Mouse (Mus musculus) heart, embryonic 14.5 days (tissue): ENCODE results near the gene Ncapg. TPM values are rescaled to one million over a fixed set of nuclear protein-coding genes. Genes with fewer than 3 reads are reported as not detected.

Experiments used
- ATAC-seq: fragments of 200-750 bp; cut with Nextera tagmentation; 2 replicates; pipeline ENCODE4 v1.8.0; 2017; ENCODE audit warnings: low read depth, moderate TSS enrichment; ENCODE audit not compliant: insufficient number of reproducible peaks, insufficient read depth, low FRiP score
- H3K27ac ChIP-seq, 2 experiments: fragments of 200-500 bp in 1 of 2; fragments of 300-500 bp in 1 of 2; sonication (generic) in 1 of 2; replicated peaks in 1 of 2; 2 replicates each; pipeline ENCODE4 v1.5.1; 2012 to 2014; ENCODE audit warnings: low read depth in 2 of 2, low read length in 2 of 2, control low read depth in 1 of 2, mild to moderate bottlenecking in 1 of 2, mixed read lengths in 1 of 2; ENCODE audit not compliant: control insufficient read depth in 1 of 2, insufficient read depth in 1 of 2
- H3K27me3 ChIP-seq: fragments of 300-500 bp; sonication (generic); 2 replicates; pipeline ENCODE4 v1.6.1; 2014; ENCODE audit warnings: mild to moderate bottlenecking, low read length, control low read depth; ENCODE audit not compliant: control insufficient read depth, insufficient read depth
- H3K36me3 ChIP-seq: fragments of 300-500 bp; sonication (generic); 2 replicates; pipeline ENCODE4 v1.6.1; 2014; ENCODE audit warnings: mild to moderate bottlenecking, control low read depth, low read length, mixed read lengths; ENCODE audit not compliant: control insufficient read depth, insufficient read depth
- H3K4me1 ChIP-seq, 2 experiments: fragments of 200-500 bp in 1 of 2; fragments of 300-500 bp in 1 of 2; sonication (generic) in 1 of 2; 2 replicates each; pipeline ENCODE4 v1.6.1; 2012 to 2014; ENCODE audit warnings: low read length in 2 of 2, control low read depth in 1 of 2, mixed read lengths in 1 of 2; ENCODE audit not compliant: control insufficient read depth in 2 of 2, insufficient read depth in 2 of 2
- H3K4me2 ChIP-seq: fragments of 300-500 bp; sonication (generic); 2 replicates; pipeline ENCODE4 v1.6.1; 2014; ENCODE audit warnings: mild to moderate bottlenecking, low read length
- H3K4me3 ChIP-seq, 2 experiments: fragments of 200-500 bp in 1 of 2; fragments of 300-500 bp in 1 of 2; sonication (generic) in 1 of 2; 2 replicates each; pipeline ENCODE4 v1.5.1; 2012 to 2014; ENCODE audit warnings: low read length in 2 of 2, mild to moderate bottlenecking in 2 of 2, control low read depth in 1 of 2, low read depth in 1 of 2, moderate library complexity in 1 of 2; ENCODE audit not compliant: control insufficient read depth in 1 of 2, insufficient read depth in 1 of 2
- H3K9ac ChIP-seq: fragments of 300-500 bp; sonication (generic); 2 replicates; pipeline ENCODE4 v1.6.1; 2014; ENCODE audit warnings: mild to moderate bottlenecking, low read length
- H3K9me3 ChIP-seq: fragments of 300-500 bp; sonication (generic); 2 replicates; pipeline ENCODE4 v1.6.1; 2016; ENCODE audit warnings: low read length, control low read depth; ENCODE audit not compliant: control insufficient read depth
- WGBS: fragments of 180-500 bp; shearing (Covaris S2); extraction: QIAGEN DNeasy Blood & Tissue Kit; methylation state at CpG from one replicate; pipeline ENCODE4 v1.1.7; 2014; 5-methylcytosine and 5-hydroxymethylcytosine counted together
- polyA plus RNA-seq: library from polyadenylated mRNA; unstranded; fragments of >200 nt; fragmentation: Nextera tagmentation; extraction: Ambion mirVana; gene quantifications from 2 replicates; pipeline ENCODE4 v1.2.1, GENCODE M21; 2014

The Ncapg gene
- polyA plus RNA-seq, 1 experiment from 2014 or later = 32.3 TPM

- WGBS = 82% methylated on average over 6 of the region's 6 CpGs
- ATAC-seq = no peak
Observed at GRCm38 (mm10) chr5:45691678-45692077, 22.0 kb downstream of the Ncapg start.

GRCm38 (mm10) chr5:45706811-45707210, 37.1 kb downstream of the Ncapg start:
- no peaks in the 10 kb centered on the region; a peak in 1 of 4 replicates for H3K4me1 ChIP-seq
- H3K27me3 ChIP-seq = no peaks in the 10 kb centered on the region
- ATAC-seq = no peak
- 86% methylated on average over 2 of the region's 2 CpGs for WGBS
- H3K4me2 ChIP-seq = no peak overlapping the region
- H3K9ac ChIP-seq = no peak overlapping the region
- no peak overlapping the region for H3K4me3 ChIP-seq
- H3K9me3 ChIP-seq = no peaks in the 10 kb centered on the region
- peaks cover 27% of the 10 kb centered on the region for H3K36me3 ChIP-seq
- no peak overlapping the region for H3K27ac ChIP-seq

More at GRCm38 (mm10) chr5:45691678-45692077, 22.0 kb downstream of the Ncapg start:
- H3K9ac ChIP-seq = no peak overlapping the region
- no peak overlapping the region for H3K4me2 ChIP-seq
- H3K4me3 ChIP-seq = no peak overlapping the region
- no peaks in the 10 kb centered on the region for H3K4me1 ChIP-seq
- H3K27ac ChIP-seq = no peak overlapping the region
- no peaks in the 10 kb centered on the region for H3K9me3 ChIP-seq
- H3K36me3 ChIP-seq = peaks cover 39% of the 10 kb centered on the region
- no peaks in the 10 kb centered on the region for H3K27me3 ChIP-seq

GRCm38 (mm10) chr5:45709653-45710052, 39.9 kb downstream of the Ncapg start:
- no peak overlapping the region for H3K27ac ChIP-seq
- no peaks in the 10 kb centered on the region for H3K9me3 ChIP-seq
- H3K4me3 ChIP-seq = no peak overlapping the region
- WGBS = 90% methylated on average over 2 of the region's 2 CpGs
- no peaks in the 10 kb centered on the region for H3K4me1 ChIP-seq
- no peaks in the 10 kb centered on the region for H3K27me3 ChIP-seq
- peaks cover 17% of the 10 kb centered on the region; the same call in 1 of the 2 replicates for H3K36me3 ChIP-seq
- H3K4me2 ChIP-seq = no peak overlapping the region
- no peak for ATAC-seq
- H3K9ac ChIP-seq = no peak overlapping the region

GRCm38 (mm10) chr5:45718848-45719488, 49.2 kb downstream of the Ncapg start:
- Histone ChIP-seq H3K36me3 (peaks cover 7% of the 10 kb centered on the region; the same call in 1 of the 2 replicates), H3K4me1 (no peaks in the 10 kb centered on the region), H3K27me3 (no peaks in the 10 kb centered on the region), H3K9me3 (no peaks in the 10 kb centered on the region), H3K4me2 (no peak overlapping the region), H3K4me3 (no peak overlapping the region), H3K27ac (no peak overlapping the region), H3K9ac (no peak overlapping the region)
- WGBS = 89% methylated on average over 6 of the region's 6 CpGs
- ATAC-seq = no peak

GRCm38 (mm10) chr5:45733751-45734150, 64.0 kb downstream of the Ncapg start:
- no peaks in the 10 kb centered on the region for H3K27me3 ChIP-seq
- H3K4me1 ChIP-seq = no peaks in the 10 kb centered on the region
- H3K27ac ChIP-seq = no peak overlapping the region
- H3K9ac ChIP-seq = no peak overlapping the region
- WGBS = 87% methylated on average over 2 of the region's 2 CpGs
- H3K9me3 ChIP-seq = no peaks in the 10 kb centered on the region
- ATAC-seq = no peak
- H3K36me3 ChIP-seq = peaks cover 20% of the 10 kb centered on the region
- H3K4me2 ChIP-seq = no peak overlapping the region
- H3K4me3 ChIP-seq = no peak overlapping the region

- no peaks in the 10 kb centered on the region for H3K27me3 ChIP-seq
- no peaks in the 10 kb centered on the region for H3K9me3 ChIP-seq
- WGBS = 95% methylated on average over 1 of the region's 1 CpGs
- H3K36me3 ChIP-seq = peaks cover 24% of the 10 kb centered on the region
- no peak overlapping the region for H3K9ac ChIP-seq
- H3K4me2 ChIP-seq = no peak overlapping the region
- no peak overlapping the region for H3K4me3 ChIP-seq
- no peak overlapping the region for H3K27ac ChIP-seq
- ATAC-seq = no peak
- H3K4me1 ChIP-seq = no peaks in the 10 kb centered on the region
Observed at GRCm38 (mm10) chr5:45737911-45738310, 68.2 kb downstream of the Ncapg start.

Other genes starting within 250 kb of the Ncapg start
- 86.7 and 88.0 TPM in 2 replicates for gene Qdpr, start 219.7 kb upstream of the Ncapg start, polyA plus RNA-seq
- gene Clrn2, start 216.2 kb upstream of the Ncapg start, polyA plus RNA-seq = not detected in 2 replicates
- gene Lap3, start 176.5 kb upstream of the Ncapg start, polyA plus RNA-seq = 70.5 and 70.6 TPM in 2 replicates
- 175 and 193 TPM in 2 replicates for gene Med28, start 149.7 kb upstream of the Ncapg start, polyA plus RNA-seq
- gene Fam184b, start 30.3 kb upstream of the Ncapg start, polyA plus RNA-seq = 0.15 and 0.34 TPM in 2 replicates
- 24.3 and 26.6 TPM in 2 replicates for gene Lcorl, start 187.7 kb downstream of the Ncapg start, polyA plus RNA-seq